Comparison of ENCODE assay signal across 22 mouse cellular contexts in the genomic region with DNA sequence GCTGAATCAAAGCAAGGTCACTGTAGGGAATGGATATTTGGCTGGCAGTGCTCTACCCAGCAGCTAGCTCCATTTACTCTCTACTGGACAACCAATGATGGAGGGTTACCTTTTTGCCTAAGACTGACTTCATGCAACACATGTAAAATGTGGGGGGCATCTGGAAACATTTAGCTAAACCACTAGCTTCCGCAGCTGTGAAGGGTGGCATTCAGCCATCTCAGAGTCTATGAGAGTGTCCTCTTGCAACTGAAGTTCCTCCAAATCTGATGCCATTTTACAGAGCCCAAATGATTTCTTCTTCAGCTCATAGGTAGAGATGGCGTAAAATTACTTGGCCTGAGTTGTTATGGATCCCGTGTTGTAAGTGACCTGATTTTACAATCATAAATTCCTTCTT.
"Had no signal": no experiment of that assay in that cellular context is flagged by ENCODE, and none has a peak within 500 bp of the region (broad histone marks: within the 10 kb centered on the region; RNA-seq: fewer than 3 reads in every experiment).

No protein-coding gene starts in this region.

- H3K36me3 ChIP-seq: intestine, embryonic 15.5 days; midbrain, embryonic 12.5 days; midbrain, embryonic 15.5 days; neural tube, embryonic 13.5 days had no signal

- ATAC-seq: intestine, embryonic 15.5 days; liver, postnatal 0 days; lung, postnatal 0 days; midbrain, embryonic 15.5 days had no signal

- DNase-seq: kidney, adult 2 months; kidney, postnatal 25 days; layer of hippocampus, adult 9-11 months; layer of hippocampus, postnatal 36 days; left cerebral cortex, postnatal 4 days; liver, postnatal 0 days; lung, embryonic 14.5 days; retina, postnatal 1 day; right cerebral cortex, postnatal 25 days; spleen, adult 18-20 months; thymus, postnatal 25 days had no signal

- H3K4me1 ChIP-seq: midbrain, embryonic 12.5 days; midbrain, embryonic 15.5 days; neural tube, embryonic 13.5 days; stomach, embryonic 15.5 days had no signal

- H3K4me2 ChIP-seq: intestine, embryonic 15.5 days; lung, embryonic 14.5 days; midbrain, embryonic 12.5 days; midbrain, embryonic 15.5 days; neural tube, embryonic 13.5 days; stomach, embryonic 15.5 days had no signal

- H3K9ac ChIP-seq: intestine, embryonic 15.5 days; liver, embryonic 14.5 days; liver, postnatal 0 days; lung, embryonic 14.5 days; midbrain, embryonic 12.5 days; midbrain, embryonic 15.5 days; neural tube, embryonic 13.5 days; stomach, embryonic 15.5 days had no signal

- H3K27me3 ChIP-seq: intestine, embryonic 15.5 days; midbrain, embryonic 12.5 days; midbrain, embryonic 15.5 days; neural tube, embryonic 13.5 days; stomach, embryonic 15.5 days had no signal

- H3K4me3 ChIP-seq: intestine, embryonic 15.5 days; layer of hippocampus, adult 2 months; midbrain, embryonic 12.5 days; midbrain, embryonic 15.5 days; myocyte; neural tube, embryonic 13.5 days; stomach, embryonic 15.5 days had no signal

- H3K9me3 ChIP-seq: intestine, embryonic 15.5 days; midbrain, embryonic 12.5 days; midbrain, embryonic 15.5 days; neural tube, embryonic 13.5 days; stomach, embryonic 15.5 days had no signal

- H3K27ac ChIP-seq: intestine, embryonic 15.5 days; kidney, postnatal 0 days; layer of hippocampus, adult 2 months; liver, embryonic 14.5 days; macrophage; midbrain, embryonic 12.5 days; midbrain, embryonic 15.5 days; neural tube, embryonic 13.5 days; stomach, embryonic 15.5 days had no signal
